Mouse (Mus musculus) gastrocnemius, adult 8-10 months (tissue): ENCODE data around the gene Cntnap5a. TPM values are rescaled to one million over a fixed set of nuclear protein-coding genes. Genes with fewer than 3 reads are reported as not detected.
"Not testable (repeated sequence)": the region's sequence is repeated elsewhere in the genome, so short reads cannot be mapped to it uniquely, and the experiment has no call there.

ENCODE experiments used
- DNase-seq, 2 experiments: peaks; one replicate each; pipeline ENCODE4 v3.0.0; 2022; ENCODE audit warnings: low spot score in 2 of 2
- total RNA-seq, 4 experiments: library from RNA; stranded (reverse); gene quantifications; 2 replicates each; pipeline ENCODE4 v1.2.4; 2022

Cntnap5a gene
- total RNA-seq, 4 experiments from 2014 or later, result not detected

DNA sequence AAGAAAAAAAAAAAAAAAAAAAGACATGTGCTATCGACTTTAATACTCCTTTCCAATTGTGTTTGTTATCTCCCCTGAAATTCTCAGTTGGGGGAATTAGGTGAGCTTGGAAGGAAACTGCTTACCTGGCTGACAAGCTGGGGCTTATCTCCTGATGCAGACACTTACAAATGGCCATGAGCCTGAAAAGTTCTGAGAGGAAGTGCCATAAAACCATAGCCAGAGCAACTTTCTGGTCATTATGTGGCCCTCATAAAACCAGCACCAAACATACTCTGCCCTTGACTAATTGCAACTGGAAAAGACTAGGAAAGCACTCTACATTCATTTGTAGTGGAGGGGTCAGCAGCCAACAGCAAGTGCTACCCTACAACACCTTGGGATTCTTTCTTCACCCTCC, 359.5 kb downstream of the Cntnap5a start:
- no peak for DNase-seq

DNA sequence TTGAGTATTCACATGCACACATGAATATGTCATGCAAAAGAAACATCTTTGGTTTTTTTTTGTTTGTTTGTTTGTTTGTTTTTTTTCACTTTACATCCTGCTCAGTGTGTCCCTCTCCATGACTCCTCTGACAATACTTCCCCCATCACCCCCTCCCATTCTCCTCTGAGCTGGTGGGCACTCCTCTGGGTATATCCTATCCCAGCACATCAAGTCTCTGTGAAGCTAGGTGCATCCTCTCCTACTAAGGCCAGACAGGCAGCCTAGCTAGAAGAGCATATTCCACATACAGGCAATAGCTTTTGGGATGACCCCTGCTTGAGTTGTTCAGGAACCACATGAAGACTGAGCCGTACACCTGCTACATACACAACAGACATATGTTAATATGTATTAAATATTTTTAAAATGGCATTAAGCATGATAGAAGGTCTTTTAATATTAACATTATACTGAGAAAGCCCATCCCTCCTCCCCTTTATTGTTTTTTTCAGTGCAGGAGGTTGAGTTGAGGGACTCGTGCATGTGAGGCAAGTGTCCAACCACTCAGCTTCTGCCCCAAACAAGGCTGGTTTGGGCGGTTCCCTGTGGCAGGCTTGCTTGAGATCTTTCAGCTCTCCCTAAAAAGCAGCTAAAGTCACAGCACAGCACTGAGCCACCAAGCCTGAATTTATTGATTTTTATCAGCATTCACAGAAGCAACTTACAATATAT, 422.6 kb downstream of the Cntnap5a start:
- no peak for DNase-seq

DNA sequence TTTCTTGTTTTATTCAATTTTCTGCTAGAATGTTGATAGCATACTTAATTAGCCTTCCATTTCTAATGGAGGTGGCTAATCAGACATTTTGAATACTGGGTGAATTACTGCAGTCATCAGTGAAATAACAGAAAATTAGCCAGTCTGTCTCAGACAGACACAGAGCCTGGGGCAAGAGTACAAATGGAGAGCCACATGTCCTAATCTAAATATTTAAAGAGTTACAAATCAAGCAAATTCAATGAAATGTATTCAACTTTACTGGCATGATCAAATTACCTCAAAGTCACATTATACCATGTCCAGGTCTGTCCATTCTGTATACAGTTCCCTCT, 423.1 kb downstream of the Cntnap5a start:
- no peak for DNase-seq

DNA sequence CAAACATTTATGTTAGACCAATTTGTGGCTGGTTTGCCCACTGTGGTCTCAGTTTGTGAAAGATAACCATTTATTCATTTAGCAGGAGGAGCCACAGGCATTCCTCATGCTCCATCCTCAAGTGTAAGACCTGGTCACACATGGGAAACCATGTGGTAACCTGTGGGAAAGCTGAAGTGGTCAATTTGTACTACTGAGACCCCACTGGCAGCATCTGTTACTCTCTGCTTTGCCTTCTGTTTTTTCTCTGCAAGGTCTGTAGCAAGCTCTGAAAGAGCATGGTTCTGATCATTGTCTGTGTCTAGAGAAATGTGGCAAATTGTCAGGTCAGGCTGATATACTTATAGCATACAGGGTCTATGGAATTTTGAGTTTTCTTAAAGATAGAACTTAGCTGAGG, 423.8 kb downstream of the Cntnap5a start:
- no peak for DNase-seq

DNA sequence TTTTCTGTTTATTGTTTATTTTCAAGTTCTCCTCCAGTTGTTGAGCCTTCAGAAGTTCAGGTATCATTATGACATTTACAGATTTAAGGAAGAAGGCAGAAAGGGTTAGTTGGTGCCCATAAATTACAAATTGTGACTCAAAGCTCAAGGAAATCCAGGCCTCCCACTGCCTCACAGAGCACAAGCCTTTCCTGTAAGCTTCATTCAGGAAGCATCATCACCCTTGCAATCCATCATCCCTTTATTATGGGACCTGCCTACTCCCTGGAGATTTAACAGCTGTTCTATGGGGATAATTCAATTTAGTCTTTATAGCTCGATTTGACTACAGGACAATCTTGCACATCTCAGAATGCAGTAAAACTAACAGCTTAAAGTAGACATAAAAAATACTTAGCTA, 441.2 kb downstream of the Cntnap5a start:
- no peak for DNase-seq

DNA sequence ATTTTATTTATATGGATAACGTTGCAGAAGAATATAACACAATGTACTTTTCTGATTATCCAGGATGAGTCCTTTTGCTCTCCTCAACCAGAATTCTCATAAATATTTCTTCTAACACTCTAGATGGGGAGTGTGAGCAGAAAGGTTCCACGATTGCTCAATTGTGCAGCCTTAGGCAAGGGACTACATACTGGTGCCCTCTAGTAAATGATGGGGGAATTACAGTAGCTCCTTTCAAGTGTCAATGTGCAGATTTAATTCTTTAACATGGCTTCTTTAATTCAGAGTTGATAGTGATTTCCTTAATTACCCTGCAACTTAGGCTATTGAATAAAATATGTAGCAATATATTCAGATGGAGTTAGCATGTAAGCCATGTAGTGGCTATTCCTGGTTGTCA, 442.5 kb downstream of the Cntnap5a start:
- no peak for DNase-seq

DNA sequence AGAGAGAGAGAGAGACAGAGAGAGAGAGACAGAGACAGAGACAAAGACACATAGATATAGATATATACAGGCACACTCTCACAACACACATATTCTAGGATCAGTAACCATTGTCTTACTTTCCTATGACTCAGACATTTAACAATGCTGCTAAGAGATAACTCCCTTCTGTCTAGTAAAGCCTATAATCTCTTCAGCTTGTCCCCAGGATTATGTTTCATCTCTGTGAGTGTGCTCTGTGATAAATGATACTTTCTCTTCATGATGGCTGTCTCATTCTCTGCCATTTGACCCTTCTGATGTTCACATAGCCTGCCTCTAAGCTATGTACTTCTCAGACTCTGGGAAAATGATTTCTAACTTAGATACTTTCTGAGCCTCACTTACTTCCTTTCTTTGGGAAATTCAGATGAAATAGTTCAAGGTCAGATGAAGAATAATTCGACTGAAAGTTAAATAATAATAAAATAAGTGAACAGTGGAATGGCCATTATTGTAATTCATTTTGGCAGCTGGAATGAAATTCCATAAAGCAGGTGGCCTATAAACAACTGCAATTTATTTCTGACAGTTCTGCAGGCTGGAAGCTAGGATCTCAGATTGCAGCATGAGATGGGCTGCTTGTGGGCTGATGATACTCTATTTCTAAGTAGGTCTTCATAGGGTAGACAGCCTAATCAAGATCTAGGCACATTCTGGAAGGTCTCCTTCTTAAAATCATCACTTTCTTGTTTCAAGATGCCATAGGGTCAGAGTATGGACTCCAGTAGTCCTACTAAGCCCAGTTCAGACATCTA, 444.1 kb downstream of the Cntnap5a start:
- DNase-seq, result no peak

DNA sequence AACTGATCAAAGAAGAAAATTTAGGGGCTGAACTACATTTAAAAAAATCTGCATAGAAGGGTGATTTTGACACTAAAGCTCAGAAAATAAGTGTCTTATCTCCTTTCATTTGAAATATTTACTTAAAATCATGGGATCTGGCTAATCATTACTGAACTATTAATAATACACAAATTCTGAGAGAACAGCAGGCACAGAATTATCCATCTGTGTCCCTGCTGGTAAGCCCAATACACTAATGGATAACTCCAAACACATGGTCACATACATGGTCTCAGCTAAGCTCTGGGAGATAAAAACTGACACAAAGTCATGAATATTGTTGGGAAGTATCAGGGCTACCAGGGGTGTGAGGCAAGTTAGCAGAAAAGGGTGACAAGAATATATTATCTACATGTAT, 447.9 kb downstream of the Cntnap5a start:
- no peak for DNase-seq

DNA sequence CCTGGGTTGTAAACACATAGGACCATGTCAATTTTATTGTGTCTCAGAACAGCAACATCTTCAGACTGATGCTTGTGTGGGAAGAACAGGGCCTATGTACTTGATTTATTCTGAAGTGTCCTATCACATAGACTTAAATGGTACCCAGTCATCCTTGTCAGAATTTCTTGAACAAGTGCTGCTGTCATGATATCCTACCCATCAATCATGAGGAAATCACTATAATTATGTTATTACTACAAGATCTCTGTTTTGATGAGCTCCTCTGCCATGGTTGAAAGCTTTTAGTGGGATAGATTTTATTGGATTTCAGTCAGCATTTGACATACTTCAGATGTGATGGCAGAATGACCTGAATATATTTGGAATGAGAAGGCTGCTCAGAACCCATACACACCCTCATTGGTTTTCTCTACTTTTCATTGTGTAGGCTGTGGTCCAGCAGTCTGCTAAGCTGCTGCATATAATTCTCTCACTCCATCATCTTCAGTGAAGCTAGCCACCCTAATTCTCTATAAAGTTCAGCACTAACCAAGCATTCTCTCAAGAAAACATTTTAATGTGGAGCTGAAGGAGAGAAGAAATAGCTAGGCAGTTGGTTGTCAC, 465.3 kb downstream of the Cntnap5a start:
- DNase-seq, result no peak

DNA sequence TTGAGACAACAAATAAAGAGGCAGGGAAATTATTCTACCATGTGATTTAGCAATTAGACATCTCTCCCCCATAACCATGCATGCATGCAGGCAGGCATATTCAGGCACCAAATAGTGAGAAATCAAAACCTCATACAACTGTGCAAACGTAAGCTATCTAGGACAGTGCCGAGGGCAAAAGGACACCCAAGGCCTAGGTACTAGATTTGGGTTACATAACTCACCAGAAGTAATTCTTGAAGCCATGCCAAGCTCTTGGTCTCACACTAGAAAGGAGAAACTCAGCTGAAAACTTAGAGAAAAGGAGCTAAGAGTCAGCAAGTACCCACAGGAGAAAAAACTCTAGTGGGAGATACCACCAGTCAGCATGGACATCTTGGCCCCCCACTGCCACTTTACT, 499.9 kb downstream of the Cntnap5a start:
- DNase-seq, result no peak

DNA sequence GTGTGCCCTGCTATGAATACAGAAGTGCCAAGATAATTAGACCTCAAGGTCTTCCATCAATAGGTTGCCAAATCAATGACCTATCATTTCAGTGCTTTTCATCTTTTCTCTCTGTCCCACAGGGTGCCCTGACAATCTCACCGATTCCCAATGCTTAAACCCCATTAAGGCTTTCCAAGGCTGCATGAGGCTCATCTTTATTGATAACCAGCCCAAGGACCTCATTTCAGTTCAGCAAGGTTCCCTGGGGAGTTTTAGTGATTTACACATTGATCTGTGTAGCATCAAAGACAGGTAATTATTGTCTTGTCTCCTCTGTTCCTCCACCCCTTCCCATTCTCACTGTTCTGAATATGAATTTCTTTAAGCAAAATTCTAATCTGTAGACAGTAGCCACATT, 503.6 kb downstream of the Cntnap5a start:
- DNase-seq, result not testable (repeated sequence)

DNA sequence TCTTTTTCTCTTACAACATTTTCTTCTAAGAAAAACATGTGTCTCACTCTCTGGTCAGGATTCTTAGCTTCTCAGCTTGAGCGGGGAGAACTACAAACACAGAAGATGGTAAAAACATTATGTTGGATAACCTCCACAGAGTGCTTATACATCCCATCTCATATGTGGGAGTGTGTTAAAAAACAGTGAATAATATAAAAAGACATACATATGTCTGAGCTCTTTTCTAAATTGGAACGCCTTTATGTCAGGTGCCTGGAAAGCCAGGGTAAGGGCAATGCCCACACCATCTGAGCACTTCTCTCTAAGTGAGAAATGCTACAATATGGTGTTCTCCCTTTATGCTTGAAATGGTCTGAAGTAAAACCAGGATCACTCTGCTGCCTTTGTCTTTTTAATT, 507.7 kb downstream of the Cntnap5a start:
- DNase-seq, result no peak

DNA sequence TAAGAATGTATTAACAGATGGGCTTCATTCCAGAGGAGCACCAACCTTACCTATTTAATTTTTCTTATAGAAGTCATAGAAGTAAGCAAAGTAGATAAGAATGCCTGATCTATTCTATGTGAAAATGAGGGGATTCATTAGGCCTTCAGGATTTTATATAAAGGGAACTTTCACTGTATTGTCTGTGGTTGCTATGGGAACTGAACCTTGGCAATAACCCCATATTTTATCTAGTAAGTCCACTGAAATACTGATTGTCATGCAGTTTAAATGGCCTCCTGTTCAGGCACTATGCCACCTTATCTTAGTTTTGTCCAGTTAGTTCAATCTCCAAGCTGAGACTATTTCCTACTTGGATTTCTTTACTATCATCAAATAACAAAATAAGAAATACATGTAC, 532.3 kb downstream of the Cntnap5a start:
- DNase-seq, result no peak

DNA sequence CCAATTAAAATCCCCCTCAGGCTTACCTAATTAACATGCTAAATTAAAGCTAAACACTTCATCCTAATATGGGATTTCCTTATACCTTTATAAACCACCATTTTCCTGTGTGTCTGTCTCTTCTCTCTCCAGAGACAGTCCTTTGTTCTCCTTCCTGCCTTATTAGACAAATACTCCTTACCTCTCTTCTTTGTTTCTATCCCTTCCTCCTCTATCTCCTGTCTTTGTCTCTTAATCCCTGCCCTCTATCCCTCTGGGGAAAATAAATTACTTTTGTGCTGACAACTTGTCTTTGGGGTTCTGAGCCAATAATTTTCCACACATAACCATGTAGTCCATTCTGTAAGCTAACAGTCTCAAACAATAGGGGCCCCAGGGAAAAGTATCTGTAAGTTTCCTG, 556.0 kb downstream of the Cntnap5a start:
- DNase-seq, result no peak

DNA sequence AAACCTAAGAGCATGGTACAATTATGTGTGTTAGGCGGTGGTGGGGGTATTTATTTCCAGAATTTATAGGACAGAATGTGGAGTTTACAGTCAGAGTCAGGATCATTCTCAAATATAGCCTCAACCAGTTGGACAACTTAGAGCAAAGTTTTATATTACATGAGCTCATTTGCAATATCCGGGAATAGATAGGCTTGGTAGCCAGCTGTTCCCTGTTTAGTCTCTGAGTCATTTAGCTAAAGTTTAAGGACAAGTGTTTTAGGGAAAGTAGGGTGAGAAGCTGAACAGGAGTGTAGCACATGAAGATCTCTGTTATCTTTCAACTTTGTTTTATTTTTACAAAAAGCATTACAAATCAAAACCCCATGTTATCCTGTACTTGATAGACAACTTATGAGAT, 559.3 kb downstream of the Cntnap5a start:
- no peak for DNase-seq

DNA sequence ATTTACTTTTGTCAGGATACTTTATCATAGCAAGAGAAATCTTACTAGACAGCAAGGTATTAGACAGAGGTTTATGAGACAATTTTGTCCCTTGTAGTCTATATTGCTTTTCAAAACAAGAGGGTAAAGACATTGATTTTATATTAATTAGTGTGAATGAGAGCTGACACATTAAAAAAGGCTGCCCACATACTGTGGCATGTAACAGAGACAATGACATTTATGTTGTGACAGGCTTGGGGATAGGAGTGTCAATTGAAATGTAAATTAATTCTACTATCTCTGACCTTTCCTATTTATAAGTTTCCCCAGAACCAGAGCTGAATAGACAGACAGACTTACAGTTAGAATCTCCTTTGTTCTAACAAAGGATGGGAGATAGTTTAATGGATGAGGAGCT, 596.6 kb downstream of the Cntnap5a start:
- DNase-seq, result no peak

DNA sequence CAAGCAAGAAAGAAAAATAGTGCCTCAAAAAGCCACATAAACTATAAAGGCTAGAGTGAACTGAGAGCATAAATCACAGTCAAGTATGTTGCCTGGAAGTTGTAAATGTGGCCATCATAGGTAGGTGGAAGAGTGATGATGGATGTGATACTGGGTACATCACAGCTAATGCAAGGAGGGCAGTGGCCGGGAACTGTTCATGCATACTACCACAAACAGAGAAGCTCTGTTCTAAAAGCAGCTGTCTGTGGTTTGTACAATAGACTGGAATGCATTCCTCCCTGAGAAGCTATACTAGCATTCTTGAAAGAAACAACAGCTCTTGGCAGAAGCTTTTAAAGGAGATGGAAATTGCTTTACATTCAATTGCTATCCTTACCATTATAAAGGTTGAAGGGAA, 599.4 kb downstream of the Cntnap5a start:
- DNase-seq, result no peak

DNA sequence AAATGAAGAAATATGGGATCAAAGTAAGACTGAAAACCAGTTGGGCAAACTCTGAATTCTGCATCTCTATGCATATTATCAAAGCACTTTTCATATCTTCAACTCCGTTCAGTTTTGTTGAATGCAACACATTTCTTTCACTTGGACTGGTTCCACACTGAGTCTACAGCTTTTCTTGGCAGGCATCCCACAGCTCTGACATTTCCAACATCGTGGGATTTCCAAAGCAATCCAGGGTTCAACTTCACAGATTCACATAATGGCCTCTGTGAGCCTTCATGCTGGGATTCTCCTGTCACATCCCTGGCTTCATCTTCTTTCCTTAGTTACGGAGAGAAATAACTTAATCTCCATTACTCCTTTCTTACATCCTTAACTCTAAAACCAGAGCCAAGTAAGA, 622.0 kb downstream of the Cntnap5a start:
- DNase-seq, result no peak

DNA sequence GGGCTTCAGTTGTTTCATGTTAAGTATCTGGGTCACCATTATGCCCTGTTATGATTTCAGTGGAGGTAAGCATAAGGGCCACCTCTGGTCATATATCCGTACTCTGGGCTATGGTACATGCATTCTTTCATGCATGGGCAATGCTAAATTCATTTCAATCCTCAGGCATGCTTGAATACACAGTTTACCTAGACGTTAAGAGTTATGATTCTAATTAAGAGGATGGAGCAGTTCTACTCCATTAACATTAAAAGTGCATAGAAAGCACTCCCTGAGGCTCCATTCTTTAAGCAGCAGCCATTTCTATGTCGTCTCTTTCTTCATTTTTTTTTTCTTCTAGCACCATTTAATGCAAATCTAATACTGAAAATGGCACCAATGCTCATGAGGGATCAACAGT, 627.0 kb downstream of the Cntnap5a start:
- no peak for DNase-seq

DNA sequence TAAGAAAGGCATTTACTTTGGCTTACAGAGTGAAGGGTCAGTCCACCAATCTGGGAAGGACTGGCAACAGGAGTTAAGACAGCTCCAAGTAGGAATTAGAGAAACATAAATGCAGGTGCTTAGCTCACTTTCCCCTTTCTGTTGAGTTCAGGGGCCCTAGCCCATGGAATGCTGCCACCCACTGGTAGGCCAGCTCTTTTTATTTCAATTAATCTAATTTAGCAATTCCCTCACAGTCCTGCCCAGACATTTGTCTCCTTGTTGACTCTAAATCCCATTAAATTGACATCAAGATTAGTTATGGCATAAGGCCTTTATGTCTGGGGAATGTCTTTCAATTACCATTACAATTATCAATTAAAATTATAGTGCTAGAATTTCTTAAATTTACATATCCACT, 628.7 kb downstream of the Cntnap5a start:
- peak in 1 of 2 experiments; percentile 3 for DNase-seq

DNA sequence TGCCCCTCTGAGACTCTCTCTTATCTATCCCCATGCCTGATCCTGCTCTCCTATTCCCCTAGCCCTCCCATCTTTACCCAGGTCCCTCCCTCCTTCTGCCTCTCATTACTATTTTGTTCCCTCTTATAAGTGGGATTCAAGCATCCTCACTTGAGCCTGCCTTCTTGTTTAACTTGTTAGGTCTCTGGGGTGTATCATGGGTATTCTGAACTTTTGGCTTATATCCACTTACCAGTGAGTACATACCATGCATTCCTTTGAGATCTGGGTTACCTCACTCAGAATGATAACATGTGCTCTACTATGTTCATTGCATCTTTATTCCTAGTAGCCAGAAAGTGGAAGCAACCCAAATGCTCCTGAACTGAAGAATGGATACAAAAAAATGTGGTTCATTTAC, 639.9 kb downstream of the Cntnap5a start:
- no peak for DNase-seq

DNA sequence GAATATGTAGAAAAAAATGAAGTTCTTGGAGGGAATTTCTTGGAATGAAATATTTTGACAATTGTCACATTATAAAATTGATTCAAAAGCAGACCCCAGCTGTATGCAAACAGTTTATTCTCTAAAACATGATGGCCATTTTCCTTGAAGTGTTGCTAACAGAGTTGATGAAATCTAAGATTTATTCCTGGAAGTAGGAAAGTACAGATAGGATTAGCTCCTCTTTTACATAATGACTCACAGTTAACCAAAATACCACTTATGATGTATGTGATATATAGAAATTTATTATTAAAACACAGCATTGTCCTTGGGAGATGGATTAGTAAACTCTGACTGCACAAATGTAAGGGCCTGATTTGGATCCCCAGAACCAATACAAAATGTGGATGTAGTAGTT, 669.1 kb downstream of the Cntnap5a start:
- DNase-seq, result no peak

DNA sequence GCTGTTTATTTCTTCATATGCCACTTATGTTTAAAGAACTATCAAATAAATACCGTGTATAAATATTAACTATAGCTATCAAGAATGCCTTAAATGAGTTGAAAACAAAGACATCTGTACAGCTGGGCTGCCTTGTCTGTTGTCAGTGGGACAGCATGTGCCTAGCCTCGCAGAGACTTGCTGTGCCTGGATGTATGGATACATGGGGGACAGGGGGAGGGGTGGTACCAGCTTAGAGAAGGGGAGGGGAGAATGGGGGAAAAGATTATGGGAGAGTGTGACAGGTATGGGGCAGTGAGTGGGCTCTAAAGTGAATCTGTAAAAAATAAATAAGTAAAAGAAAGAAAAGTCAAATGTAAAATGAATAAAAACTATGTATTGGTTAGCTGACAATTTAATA, 681.0 kb downstream of the Cntnap5a start:
- no peak for DNase-seq
